Mouse (Mus musculus): ENCODE measurements around the gene Ncstn.

Ncstn gene

GRCm38 (mm10) chr1:172027010-172027808 lies 55.4 kb downstream of the Ncstn start:
- peak; percentile 65 for DNase-seq (ENCODE audit: low read depth, low spot score)

GRCm38 (mm10) chr1:172026201-172026901 lies 56.2 kb downstream of the Ncstn start:
- DNase-seq (ENCODE audit: low read depth, low spot score), result no peak

GRCm38 (mm10) chr1:172025201-172025904 lies 57.2 kb downstream of the Ncstn start:
- DNase-seq (ENCODE audit: low read depth, low spot score), result no peak

- no peak for DNase-seq (ENCODE audit: low read depth, low spot score)
Observed at GRCm38 (mm10) chr1:172024140-172024895, 58.3 kb downstream of the Ncstn start.

GRCm38 (mm10) chr1:172019863-172020521 lies 62.6 kb downstream of the Ncstn start:
- DNase-seq (ENCODE audit: low read depth, low spot score), result no peak

GRCm38 (mm10) chr1:172019339-172019738 lies 63.3 kb downstream of the Ncstn start:
- DNase-seq (ENCODE audit: low read depth, low spot score), result no peak

GRCm38 (mm10) chr1:172018336-172019311 lies 64.0 kb downstream of the Ncstn start:
- no peak for DNase-seq (ENCODE audit: low read depth, low spot score)

GRCm38 (mm10) chr1:172017517-172018070 lies 65.0 kb downstream of the Ncstn start:
- DNase-seq (ENCODE audit: low read depth, low spot score), result no peak

- no peak for DNase-seq (ENCODE audit: low read depth, low spot score)
Observed at GRCm38 (mm10) chr1:172016660-172017516, 65.7 kb downstream of the Ncstn start.

- no peak for DNase-seq (ENCODE audit: low read depth, low spot score)
Observed at GRCm38 (mm10) chr1:172016031-172016430, 66.6 kb downstream of the Ncstn start.

Data from WW6 (cell line).